20 mouse cellular contexts compared by ENCODE assay signal in genomic region chr11:25314645-25315044, GRCm38 (mm10).
DNase-seq lines count a peak whose midpoint lies in the region; ATAC-seq and TF ChIP-seq lines count a peak whose summit lies in the region.
"Had no signal": no experiment of that assay in that cellular context is flagged by ENCODE, and none has a peak within 500 bp of the region (broad histone marks: within the 10 kb centered on the region; RNA-seq: fewer than 3 reads in every experiment).

No protein-coding gene starts in this region.

- H3K4me2 ChIP-seq in heart, embryonic 13.5 days = peak overlapping the region; percentile 42; the same call in 1 of the 2 replicates
- H3K4me2 ChIP-seq in forebrain, embryonic 16.5 days (ENCODE audit: low read length) = no peak overlapping the region
- H3K4me2 ChIP-seq: embryonic facial prominence, embryonic 15.5 days; forebrain, embryonic 13.5 days; hindbrain, embryonic 12.5 days; midbrain, embryonic 12.5 days had no signal

- H3K27ac ChIP-seq in heart, embryonic 13.5 days (replicated peaks) = no peak overlapping the region
- H3K27ac ChIP-seq in forebrain, embryonic 16.5 days (ENCODE audit: low read length) = no peak overlapping the region
- H3K27ac ChIP-seq: embryonic facial prominence, embryonic 15.5 days; forebrain, embryonic 13.5 days; hindbrain, embryonic 12.5 days; liver, embryonic 14.5 days; midbrain, embryonic 12.5 days; stomach, postnatal 0 days had no signal

- no peak for TF ChIP-seq CTCF in lung, adult 2 months (IDR thresholded peaks at IDR 0.05; ENCODE audit: insufficient read depth, low read length)

- no peaks in the 10 kb centered on the region for H3K27me3 ChIP-seq in heart, embryonic 13.5 days (replicated peaks)
- no peaks in the 10 kb centered on the region for H3K27me3 ChIP-seq in forebrain, embryonic 16.5 days (replicated peaks; ENCODE audit: control insufficient read depth, insufficient read depth, low read length)
- H3K27me3 ChIP-seq: embryonic facial prominence, embryonic 15.5 days; forebrain, embryonic 13.5 days; hindbrain, embryonic 12.5 days; midbrain, embryonic 12.5 days had no signal

- H3K4me1 ChIP-seq in heart, embryonic 13.5 days = peaks cover 25% of the 10 kb centered on the region
- no peaks in the 10 kb centered on the region for H3K4me1 ChIP-seq in lung, adult 2 months (ENCODE audit: control insufficient read depth, insufficient read depth, low read length)
- H3K4me1 ChIP-seq in forebrain, embryonic 16.5 days (replicated peaks; ENCODE audit: control insufficient read depth, insufficient read depth, low read length) = peaks cover 20% of the 10 kb centered on the region
- H3K4me1 ChIP-seq: embryonic facial prominence, embryonic 15.5 days had no signal

- H3K9me3 ChIP-seq in heart, embryonic 13.5 days = no peaks in the 10 kb centered on the region
- no peaks in the 10 kb centered on the region for H3K9me3 ChIP-seq in forebrain, embryonic 16.5 days (ENCODE audit: control insufficient read depth, low read length)
- H3K9me3 ChIP-seq: embryonic facial prominence, embryonic 15.5 days; forebrain, embryonic 13.5 days; hindbrain, embryonic 12.5 days; midbrain, embryonic 12.5 days had no signal

- no peak overlapping the region for H3K4me3 ChIP-seq in heart, embryonic 13.5 days
- H3K4me3 ChIP-seq in lung, adult 2 months (replicated peaks; ENCODE audit: extremely low read depth, low read depth, low read length) = no peak overlapping the region
- no peak overlapping the region for H3K4me3 ChIP-seq in forebrain, embryonic 16.5 days (replicated peaks; ENCODE audit: low read length)
- H3K4me3 ChIP-seq: embryonic facial prominence, embryonic 15.5 days; forebrain, embryonic 13.5 days; hindbrain, embryonic 12.5 days; midbrain, embryonic 12.5 days; myocyte had no signal

- 69% methylated on average over 10 of the region's 10 CpGs for WGBS in heart, embryonic 13.5 days
- 68% methylated on average over 10 of the region's 10 CpGs for WGBS in lung, adult 2 months
- WGBS in forebrain, embryonic 16.5 days = 72% methylated on average over 10 of the region's 10 CpGs

- no peaks in the 10 kb centered on the region for H3K36me3 ChIP-seq in heart, embryonic 13.5 days
- no peaks in the 10 kb centered on the region for H3K36me3 ChIP-seq in forebrain, embryonic 16.5 days (ENCODE audit: control insufficient read depth, insufficient read depth)
- H3K36me3 ChIP-seq: embryonic facial prominence, embryonic 15.5 days; hindbrain, embryonic 12.5 days; midbrain, embryonic 12.5 days had no signal

- no peak overlapping the region for H3K9ac ChIP-seq in heart, embryonic 13.5 days
- H3K9ac ChIP-seq in forebrain, embryonic 16.5 days (replicated peaks; ENCODE audit: low read depth, low read length) = no peak overlapping the region
- H3K9ac ChIP-seq: embryonic facial prominence, embryonic 15.5 days; forebrain, embryonic 13.5 days; hindbrain, embryonic 12.5 days; liver, embryonic 14.5 days; midbrain, embryonic 12.5 days had no signal

- no peak for TF ChIP-seq POLR2A in lung, adult 2 months (IDR thresholded peaks at IDR 0.05; ENCODE audit: borderline replicate concordance, extremely low read depth, low read depth, low read length)

- intact Hi-C loops in left cerebral cortex, postnatal 36 days (cut with DNase I) = loop anchor here (5.0 kb wide), 1 partner anchor 548 kb away; no protein-coding TSS in a partner anchor

- ATAC-seq in heart, embryonic 13.5 days (ENCODE audit: extremely low read depth, insufficient number of reproducible peaks, low FRiP score, low TSS enrichment) = no peak
- no peak for ATAC-seq in forebrain, embryonic 16.5 days

- no peak for DNase-seq in heart, adult 8-10 months (ENCODE audit: low spot score)
- DNase-seq in right cerebral cortex, adult 18-20 months = peak; percentile 78
- no peak for DNase-seq in right cerebral cortex, postnatal 4 days
- peak; percentile 72 to 75 for DNase-seq in left cerebral cortex, postnatal 36 days (ENCODE audit: low spot score in 2 of 2)
- no peak for DNase-seq in lung, adult 2 months
- DNase-seq in adrenal gland, postnatal 10 days = no peak
- DNase-seq: adrenal gland, adult 2 months; cerebellum, postnatal 25 days; kidney, adult 11 months; lung, postnatal 36 days; thymus, postnatal 36 days had no signal

Comparison
In these comparisons a context has a peak if more than half of its experiments do, and no peak if none do; other contexts are left out.
1. DNase-seq: peak in right cerebral cortex, adult 18-20 months (single experiment) and left cerebral cortex, postnatal 36 days (2 of 2); none in heart, adult 8-10 months (single experiment), right cerebral cortex, postnatal 4 days (single experiment), lung, adult 2 months (single experiment) and adrenal gland, postnatal 10 days (single experiment).